Mouse (Mus musculus) left cerebral cortex, postnatal 10 days (tissue): ENCODE results near the gene Plagl1. TPM values are rescaled to one million over a fixed set of nuclear protein-coding genes. Genes with fewer than 3 reads are reported as not detected.

Experiments used
- DNase-seq, 2 experiments: peaks; one replicate each; pipeline ENCODE4 v3.0.0; 2021 to 2022; ENCODE audit warnings: low spot score in 2 of 2, mixed read lengths in 1 of 2; ENCODE audit errors: extremely low spot score in 1 of 2
- intact Hi-C: fragments of 180-260 bp; cut with DNase I; formaldehyde crosslinking; loops from one replicate; pipeline ENCODE4 v1.15.1; 2025
- total RNA-seq, 2 experiments: library from RNA; stranded (reverse); gene quantifications; 2 replicates each; pipeline ENCODE4 v1.2.3; 2021

The Plagl1 gene
- total RNA-seq, 2 experiments from 2014 or later = 17.4 to 22.9 TPM

DNA sequence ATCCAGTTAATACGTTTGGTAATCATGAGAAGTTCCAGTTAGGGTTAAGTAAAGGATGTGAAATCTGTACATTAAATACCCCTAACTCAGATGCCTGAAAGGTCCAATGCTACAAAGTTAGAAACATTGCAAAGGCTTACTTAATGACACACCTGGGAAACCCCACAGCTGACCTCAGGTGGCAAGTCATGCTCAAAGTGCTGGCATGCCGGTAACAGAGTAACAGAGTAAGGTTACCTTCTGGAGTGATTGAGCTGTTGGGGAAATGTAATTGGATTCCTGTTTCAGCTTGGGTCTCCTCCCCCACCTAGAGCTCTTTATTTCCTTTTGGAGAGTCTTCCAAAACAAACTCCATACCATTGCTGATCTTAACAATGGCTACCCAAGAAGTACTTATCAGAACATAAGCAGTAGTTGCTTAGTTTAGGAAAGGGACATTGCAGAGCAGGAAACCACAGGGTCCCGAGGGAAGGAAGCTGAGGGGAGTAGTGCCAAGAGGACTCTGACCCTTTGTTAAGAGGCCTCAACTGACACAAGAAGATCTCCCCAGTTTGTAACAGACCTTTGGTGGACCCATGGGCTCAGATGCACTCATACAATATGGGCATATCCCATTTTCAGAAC is 4.9 kb downstream of the Plagl1 start:
- intact Hi-C loops = no loop called here
- DNase-seq = no peak

DNA sequence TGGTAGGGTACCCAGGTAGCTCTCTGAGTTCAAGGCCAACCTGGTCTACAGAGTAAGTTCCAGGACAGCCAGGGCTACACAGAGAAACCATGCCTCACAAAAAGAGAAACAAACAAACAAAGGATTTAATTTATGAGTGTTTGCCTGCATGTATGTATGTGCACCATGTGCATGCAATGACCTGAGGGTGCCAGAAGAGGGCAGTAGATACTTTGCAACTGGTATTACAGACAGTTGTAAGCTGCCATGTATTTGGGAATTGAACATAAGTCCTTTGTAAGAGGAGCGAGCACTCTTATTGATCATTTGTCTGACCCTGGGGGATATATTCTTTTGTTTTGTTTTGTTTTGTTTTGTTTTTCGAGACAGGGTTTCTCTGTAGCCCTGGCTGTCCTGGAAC is 10.7 kb downstream of the Plagl1 start:
- intact Hi-C loops = no loop called here
- DNase-seq = no peak

DNA sequence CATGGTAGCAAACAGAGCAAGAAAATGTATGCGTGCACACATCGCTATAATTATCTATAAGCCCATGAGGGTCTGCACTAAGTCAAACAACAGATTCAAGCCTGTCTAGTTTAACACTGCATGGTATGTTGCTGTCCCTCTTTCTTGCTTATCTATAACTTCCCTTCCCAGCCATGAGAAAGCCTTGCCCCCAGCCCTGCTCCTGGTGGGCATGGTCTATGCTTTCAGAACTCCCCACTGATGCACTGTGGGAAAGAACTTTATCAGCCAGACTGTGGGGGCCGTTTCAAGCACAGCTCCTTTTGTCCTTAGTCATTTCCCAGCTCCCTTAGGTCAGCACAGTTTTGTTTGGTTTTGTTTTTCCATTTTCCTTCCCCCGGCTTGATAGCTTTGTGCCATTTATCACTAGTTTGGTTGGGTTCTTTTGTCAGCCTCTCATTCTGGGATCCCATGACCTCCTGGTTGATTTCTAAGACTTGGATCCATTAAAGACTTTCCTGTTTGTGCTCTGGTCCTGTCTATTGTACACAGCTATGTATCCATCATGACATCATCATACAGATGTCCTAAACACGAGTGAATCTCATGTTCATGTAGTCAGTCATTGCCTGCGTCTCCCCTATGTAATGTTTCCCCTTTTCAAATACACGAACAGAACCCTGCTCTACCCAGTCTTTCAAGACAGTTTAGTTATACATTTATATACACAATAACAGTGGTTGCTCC is 16.7 kb downstream of the Plagl1 start:
- intact Hi-C loops = no loop called here
- no peak for DNase-seq

DNA sequence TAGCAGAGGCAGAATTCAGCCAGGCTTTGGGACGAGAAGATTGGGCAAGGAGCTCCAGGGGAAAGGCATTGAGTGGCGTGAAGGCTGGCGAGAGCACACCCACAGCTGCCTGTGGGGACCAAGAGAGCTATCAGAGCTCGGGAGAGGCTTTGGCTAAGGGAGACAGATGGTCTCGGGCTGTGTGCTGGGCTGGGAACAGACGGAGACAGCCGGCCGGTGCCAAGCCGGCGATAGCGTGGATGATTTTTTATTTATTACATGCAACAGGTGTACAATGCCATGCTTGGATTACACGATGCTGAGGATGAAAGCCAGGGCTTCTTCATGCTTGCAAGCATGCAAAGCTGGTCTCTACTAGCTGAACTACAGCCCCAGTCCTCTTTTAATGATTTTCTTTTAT is 22.2 kb downstream of the Plagl1 start:
- DNase-seq = no peak
- intact Hi-C loops = no loop called here

DNA sequence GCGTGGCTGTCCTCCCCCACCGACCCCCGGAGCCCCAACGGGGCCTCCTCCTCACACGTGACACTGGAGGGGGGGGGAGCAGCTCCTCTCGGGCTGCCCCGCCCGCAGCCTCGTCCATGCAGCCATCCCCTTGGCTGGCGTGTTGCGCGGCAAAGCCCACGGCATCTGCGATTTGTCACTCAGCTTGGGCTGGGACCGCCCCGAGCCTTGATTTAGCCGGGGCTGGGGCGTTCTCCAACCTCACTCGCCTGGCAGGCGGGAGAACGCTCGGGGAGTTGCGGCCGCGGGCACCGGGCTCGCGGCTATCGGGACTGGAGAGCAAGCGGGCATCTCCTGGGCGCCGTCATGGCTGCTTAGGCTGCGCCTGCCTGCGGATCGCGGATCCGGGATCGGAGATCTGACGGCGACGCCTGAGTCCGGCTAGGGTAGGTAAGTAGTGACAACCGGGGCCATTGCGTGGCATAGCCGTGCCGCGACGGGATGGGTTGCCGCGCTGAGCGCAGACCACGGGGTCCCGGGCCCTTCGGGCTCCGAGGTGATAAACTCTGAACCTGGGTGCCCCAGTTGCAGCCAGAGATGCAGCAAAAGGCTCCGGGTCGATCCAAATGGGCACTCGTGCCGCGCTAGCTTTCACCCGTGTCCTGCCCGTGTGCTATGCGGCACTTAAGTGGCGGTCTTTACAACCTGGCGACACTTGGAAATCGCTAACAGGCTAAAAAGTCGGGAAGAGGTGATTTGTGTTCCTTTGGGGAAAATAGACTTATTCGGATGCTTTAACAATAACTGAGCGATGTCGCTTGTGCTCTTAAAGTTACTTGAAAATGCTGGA is 30.5 kb downstream of the Plagl1 start:
- peak; percentile 52 to 84 for DNase-seq
- intact Hi-C loops = no loop called here

DNA sequence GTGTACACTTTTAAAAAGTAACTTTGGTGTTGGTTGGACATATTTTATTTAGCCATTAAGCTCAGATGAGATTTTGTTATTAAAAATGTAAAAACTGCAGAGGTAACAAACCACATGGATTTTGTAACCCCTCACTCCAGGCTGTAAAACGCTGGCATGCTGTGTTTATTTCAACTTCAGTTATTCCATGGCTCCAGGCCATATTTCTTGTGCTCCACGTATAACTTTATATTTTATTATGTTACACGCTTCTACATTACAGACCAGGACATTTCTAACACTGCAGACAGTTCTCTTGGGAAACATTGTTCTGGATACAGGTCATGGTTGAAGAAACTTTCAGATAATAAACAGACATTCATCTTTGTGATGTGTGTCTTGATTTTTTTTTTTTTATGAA is 32.7 kb downstream of the Plagl1 start:
- DNase-seq = no peak
- intact Hi-C loops = no loop called here

DNA sequence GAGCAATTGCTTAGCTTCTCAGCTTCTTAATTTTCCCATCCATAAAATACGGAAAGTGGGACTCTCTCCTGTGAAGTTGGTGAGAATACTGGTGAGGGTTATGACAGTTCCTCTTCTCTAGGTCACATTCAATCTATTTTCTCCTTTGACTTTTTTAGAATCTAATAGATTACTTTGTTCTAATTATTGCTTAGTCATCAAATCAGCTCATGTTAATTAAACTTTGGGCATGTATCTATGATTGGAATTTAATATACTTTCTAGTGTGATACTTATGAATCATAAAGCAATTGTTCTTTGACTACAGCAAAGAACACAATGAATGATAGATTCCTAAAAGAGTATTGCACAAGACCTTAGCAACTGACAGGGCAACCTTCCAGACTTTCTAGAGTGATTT is 38.6 kb downstream of the Plagl1 start:
- DNase-seq = no peak
- intact Hi-C loops = no loop called here

DNA sequence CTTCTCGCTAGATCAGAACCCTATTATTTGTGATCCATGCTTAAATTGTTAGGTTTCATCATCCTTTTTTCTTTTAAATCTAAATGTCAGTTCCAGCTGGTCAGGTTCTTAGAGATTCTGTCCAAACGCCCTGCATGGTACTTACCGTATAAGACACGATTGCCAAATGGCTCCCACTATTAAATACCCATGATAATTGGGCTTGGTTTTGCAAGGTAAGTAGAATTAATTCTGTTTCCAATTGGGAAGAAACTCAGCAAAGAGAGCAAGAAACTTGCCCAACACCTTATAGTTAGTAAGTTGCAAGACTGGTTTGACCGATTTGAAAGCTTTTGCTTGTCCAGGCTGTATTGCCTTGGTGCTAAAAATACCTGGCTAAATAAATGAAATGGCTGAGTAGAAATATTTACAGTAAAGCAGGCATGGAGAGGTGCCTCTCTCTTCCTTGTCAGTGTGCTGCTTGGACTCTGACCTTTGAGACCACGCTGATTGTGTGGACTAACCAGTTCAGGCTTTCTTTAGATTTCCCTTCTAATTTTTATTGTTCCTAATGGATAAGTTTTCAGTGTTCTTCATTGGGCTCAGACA is 39.9 kb downstream of the Plagl1 start:
- no peak for DNase-seq
- intact Hi-C loops = no loop called here

DNA sequence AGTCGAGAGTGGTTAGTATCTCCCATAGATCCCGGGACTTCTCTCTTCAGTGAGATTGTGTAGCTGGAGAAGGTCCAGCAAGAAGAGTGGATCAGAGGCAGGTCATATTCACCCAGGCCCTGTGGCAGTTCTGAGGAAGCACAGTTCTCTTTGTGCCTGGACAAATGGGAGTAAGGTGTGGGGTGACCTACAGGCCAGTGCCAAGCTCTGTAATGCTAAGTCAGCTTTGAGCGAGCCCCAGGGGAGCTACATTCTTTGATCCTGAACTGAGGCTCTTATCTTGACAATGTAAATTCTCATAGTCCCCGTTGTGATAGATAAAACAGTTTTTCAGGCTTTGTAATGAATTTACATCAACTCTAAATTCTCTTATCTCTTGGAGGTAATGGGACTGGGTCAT is 42.1 kb downstream of the Plagl1 start:
- DNase-seq = no peak
- intact Hi-C loops = no loop called here

DNA sequence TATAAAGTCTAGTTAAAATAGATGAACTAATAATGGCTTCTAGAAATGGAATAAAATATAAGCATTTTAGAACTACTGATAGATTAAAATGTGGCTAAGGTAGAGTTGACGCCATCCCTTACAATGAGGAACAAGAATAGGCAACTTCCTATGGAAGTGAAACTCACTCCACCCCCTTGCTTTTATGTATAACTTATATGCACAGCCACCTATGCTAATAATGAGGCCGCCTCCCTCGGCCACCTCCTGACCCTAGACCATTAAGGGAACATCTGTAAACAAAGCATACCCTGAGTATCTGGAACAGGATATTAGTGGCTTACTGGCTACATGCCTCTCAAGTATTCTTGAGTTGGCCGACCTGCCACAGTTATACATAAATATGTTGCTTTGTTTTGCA is 43.5 kb downstream of the Plagl1 start:
- intact Hi-C loops = no loop called here
- DNase-seq = no peak

DNA sequence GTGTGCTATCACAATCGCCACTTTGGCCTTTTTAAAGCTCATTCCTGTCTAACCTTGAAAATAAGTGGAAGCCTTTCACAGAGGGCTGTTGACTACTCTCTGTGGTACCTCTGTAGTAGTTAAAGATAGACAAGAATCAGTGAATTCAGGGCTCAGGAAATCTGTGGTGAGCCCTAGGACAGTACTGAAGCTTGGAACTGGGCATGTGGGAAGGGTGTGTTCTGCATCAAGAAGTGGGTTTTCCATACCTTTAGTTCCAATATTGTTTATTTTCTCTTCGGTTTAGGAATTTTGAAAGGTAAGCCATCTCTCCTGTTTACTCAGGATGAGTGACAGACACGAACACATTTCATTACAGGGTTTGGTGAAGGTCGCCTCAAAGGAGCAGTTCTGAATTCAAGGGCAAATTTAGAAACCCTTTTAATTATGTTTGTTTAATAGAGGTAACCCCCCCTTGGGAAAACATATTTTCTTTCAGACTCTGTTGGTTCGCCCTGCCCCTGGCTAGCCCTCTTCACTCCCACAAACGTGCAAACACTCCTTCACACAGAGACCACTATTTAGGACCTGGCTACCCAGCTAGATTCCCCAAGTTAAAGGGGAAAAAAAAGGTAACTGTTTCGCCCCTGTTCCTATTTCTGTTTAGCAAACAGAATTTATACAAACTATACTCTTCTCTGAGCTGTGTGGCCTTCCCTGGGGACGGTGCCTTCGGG is 46.8 kb downstream of the Plagl1 start:
- intact Hi-C loops = no loop called here
- DNase-seq = no peak

DNA sequence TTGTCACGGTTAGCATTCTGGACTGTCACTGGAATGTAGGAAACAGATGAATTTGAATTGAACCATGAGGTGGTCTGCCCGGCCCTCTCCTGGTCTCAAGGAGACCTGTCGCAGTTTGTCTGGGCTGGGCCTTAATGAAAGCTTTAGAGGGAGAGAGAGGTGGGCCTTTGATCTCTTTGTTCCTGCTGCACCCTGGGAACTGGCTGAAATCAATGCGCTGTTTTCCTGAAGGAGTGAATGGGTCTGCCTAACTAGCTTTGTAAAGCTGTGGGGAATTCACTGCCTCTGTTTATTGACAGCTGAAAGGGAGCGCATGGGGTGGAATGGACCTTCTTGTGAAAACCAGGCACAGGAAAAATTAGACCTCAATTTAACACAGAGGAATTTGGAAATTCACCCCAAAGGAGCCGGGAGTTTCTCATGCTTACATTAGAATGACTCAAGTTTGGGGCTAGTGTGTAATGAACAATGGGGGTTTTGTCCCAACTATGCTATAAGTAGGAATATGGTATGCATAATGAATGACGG is 47.8 kb downstream of the Plagl1 start:
- no peak for DNase-seq
- intact Hi-C loops = no loop called here

DNA sequence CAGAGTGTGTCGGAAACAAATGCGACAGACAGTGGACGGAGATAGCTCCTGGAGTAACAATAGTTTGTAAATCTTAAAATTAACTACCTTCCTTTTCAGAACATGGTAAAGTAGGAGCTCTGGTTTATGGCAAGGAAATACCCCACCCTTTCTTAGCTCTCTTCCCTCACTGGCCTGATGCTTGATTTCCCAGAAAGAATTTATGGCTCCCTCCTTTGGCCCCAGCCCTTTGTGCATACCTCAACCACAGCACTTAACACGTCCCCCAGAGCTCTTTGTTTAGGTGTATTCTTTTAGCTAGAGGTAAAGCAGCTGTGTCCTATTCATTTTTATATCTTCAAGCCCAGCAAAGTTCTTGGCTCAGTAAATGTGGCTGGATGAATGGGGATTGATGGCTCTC is 48.5 kb downstream of the Plagl1 start:
- intact Hi-C loops = no loop called here

DNA sequence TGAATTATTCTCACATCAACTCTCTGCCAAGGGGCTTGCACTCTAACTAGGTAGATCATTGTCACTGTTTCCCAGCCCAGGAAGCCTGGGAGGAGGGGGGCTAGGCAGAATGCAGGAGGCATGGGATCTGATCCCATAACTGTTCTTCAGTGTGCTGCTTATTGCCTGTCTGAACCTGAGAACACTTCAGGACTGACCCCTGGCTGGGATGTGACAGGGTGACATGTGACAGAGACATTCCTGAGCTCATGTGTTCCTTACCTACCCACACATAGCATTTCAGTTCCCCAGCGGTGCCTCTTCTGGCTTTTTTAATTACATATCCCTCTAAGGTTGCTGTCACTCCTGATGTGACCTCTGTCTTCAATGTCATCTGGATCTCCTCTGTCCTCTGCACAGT is 49.5 kb downstream of the Plagl1 start:
- intact Hi-C loops = no loop called here
- DNase-seq = no peak

More for the DNA sequence above, 48.5 kb downstream of the Plagl1 start:
- no peak for DNase-seq

DNA sequence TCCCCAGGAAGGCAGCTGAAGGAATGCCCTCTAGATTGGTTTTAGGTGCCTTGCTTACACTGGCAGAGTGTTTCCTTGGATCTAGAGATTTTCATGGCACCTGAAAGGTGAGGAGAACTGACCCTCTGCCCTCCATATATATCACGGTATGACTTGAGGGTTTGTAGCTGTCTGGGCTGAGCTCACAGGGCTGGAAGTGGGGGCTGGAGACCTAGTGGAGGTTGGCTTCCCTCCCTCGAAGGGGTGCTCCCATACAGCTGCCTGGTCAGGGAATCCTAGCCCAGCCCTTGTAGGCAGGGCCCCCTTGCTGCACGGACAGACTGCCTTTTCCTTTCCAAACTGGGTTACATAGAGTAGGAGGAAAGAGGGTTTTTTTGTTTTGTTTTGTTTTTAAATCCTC is 52.5 kb downstream of the Plagl1 start:
- DNase-seq = no peak
- intact Hi-C loops = no loop called here

DNA sequence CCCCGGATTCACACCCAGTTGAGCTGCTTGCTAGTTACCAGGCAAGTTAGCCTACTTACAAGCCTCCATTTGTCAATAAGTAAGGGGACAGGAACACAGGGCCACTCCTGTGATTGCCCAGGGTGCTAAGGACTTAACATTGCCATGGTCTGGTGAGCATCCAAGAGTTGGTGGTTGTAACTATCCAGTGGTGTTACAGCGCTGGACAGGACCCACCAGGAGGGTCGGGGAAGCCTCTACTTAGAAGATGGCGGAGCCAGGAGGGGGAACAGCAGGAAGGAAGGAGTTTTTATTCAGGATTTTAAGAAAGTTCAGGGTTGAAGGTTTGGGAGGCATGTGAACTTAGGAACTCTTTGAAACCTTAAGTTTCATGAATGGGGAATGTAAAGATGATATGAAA is 53.3 kb downstream of the Plagl1 start:
- DNase-seq = no peak
- intact Hi-C loops = no loop called here

DNA sequence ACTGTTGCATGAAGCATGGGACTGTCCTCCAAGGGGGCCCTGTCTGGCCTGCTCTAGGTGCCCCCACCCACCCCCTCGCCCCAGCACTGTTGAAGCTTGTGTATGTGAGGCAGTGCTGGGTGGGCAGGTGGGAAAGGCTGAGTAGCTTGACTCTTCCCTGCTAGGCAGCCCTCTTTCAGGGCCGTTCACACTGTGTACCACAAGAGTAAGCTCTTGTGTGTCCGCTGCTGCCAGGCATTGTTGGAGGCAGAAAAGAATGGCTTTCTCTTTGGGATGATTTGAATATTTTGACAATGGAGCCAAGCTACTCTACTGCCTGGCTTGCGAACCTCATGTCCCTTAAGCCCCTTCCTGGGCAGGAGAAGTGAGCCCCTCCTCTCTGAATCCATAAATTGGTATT is 54.7 kb downstream of the Plagl1 start:
- intact Hi-C loops = no loop called here
- DNase-seq = no peak

DNA sequence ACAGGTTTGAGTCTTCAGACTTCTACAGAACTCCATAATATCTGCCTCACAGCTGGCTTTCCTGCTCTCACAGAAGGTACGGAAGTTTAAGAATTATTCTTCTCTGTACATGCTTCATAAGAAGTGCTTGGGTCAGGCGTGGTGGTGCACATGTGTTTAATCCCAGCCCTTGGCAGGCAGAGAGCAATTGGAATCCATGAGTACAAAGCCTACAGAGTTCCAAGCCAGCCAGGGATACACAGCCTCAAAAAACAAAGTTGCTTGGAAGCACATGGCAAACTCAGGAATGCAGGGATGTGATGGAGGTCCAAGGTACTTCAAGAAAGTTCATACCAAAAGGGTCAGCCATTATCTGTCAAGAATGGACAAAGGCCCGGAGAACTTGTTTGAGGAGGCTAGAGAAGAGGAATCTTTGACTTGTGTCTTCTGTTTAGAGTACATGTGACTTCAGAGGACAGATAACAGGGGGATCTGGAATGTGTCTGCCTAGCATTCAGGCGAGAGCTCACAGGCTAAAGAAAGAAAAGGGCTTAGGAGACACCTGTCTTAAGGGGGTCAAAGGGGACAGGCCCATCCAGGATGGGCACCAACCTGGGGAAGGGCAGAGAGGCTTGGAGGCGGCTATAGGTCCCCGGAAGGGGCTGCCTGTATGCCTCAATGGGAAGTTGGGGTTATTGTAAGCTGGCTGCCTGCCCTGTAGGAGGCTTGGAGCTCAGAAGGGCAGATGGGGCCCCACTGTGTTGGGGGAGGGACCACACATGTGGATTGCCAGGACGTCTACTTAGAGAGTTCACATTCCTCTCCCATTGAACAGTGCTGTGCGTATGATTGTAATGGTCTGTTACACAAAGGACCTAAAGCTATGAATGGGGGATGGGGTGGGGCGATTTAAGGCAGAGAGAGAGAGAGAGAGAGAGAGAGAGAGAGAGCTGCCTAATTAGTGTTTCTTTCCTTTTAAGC is 56.7 kb downstream of the Plagl1 start:
- intact Hi-C loops = no loop called here
- DNase-seq = no peak
